Mouse (Mus musculus) retina, embryonic 14.5 days (tissue): Measurements from ENCODE around the gene App.

Experiments used
- DNase-seq: peaks from one replicate; pipeline ENCODE4 v3.0.0-alpha.2; 2015; ENCODE audit warnings: low spot score

Gene App

GRCm38 (mm10) chr16:85020696-85021323 is 152.8 kb downstream of the App start:
- DNase-seq, result no peak

DNA sequence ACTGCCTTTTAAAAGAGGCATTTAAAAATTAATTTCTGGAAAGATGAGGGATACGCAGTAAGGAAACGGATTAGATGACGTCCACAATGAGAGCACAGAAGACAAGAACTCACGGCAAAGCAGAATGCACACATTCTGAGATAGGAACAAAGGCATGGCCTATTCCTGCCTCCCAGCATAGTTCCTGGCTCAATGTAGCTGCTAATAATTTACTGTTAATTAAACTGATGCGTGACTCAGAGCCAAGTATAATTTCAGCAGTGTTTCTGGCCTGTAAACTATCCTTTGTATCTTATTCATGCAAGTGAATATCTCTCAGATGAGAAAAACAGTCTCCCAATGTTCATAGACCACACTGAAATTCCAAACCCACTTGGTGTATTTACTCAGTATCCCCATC is 154.3 kb downstream of the App start:
- DNase-seq, result no peak

GRCm38 (mm10) chr16:85017845-85018244 is 155.7 kb downstream of the App start:
- DNase-seq, result no peak

GRCm38 (mm10) chr16:85012695-85013094 is 160.9 kb downstream of the App start:
- DNase-seq, result no peak

DNA sequence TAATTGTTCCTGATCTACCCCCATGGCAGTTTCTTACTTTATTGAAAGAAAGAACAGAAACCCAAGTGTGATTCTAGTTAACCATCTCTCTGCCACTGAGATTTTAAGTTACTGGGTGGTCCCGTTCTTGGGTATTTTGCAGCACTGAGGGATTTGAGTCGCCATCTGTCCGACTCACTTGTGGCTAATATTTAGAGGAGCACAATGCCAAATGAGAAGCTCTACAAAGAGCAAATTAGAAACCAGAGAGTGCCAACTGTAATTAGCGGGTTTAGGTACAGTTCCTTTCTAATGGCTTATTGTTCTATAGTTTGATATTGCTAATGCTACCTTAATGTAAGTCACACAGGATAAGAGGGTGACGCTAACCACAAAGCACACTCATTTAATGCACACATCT is 161.4 kb downstream of the App start:
- DNase-seq, result no peak

DNA sequence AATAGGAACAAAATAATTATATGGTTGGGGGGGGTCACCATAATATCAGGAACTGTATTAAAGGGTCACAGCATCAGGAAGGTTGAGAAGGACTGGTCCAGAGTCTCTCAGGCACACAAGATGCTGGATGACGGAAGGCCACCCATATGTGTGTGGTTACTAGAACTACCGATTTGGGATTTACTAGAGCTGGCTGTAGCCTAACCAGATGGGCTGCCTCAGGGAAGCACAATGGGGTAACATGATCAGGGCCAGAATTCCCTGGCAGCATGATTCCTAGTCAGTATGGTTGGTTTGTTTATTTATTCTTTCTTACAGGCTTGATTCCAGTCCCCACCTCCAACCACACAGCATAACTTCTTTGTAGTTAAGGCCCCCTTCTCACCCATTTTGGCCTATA is 162.9 kb downstream of the App start:
- no peak for DNase-seq

DNA sequence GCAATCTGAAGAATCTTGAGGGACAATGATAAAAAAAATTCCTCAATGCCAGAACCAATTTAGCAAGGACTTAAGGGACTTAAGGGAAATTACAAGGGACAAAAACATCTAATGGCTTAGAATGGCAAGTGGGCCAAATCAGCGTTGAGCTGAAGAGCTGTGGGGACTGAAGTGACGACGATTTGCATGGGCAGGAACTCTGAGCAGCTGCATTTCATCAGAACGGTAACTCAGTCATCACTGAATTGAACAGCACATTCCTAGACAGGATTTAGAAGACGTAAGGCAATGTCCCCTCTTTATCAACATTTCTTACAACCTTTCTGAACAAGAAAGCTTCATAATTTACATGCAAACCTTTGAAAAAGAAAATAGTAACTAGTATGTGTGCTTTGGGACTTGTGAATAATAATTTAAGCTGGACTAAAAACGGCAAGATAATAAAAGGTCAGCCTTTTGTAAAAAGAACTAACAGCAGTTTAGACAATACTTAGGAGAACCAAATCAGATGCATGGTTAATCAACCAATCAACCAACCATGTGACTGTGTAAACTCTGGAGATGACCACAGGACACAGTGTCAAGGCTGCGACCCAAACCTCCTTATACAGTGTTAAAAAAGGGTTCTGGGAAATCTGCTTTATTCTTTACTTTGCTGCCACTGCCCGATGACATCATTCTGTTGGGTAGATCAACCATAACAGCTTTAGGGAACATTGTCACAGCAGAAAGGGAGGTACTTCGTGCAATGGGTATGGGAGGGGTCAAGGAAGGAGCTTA is 164.5 kb downstream of the App start:
- DNase-seq, result peak; percentile 7

DNA sequence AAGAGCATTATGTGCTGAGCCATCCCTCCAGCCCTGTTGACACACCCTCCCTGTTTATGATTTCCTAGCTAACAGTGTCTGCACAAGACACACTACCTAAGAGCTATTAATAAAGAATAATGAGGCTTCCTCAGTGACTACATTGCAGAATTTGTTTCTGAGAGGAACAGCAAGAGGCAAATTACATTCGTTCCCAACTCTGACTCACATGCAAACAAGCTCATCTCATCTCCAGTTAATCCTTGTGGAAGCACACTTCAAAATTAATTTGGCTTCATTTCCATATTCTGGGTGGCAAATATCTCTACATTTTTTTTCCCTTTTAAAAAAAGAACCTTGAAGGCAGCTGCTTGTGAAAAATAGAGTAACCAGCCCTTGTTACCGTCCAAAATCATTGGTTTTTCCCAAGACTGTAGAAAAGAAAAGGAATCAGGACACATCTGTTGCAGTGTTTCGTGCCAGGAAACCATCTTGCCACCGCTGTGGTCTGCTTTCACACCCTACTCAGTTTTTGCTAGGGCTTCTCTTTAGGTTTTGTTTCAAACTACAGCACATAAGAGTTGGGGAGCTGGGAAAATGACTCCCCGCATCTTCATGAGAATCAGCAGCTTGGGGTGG is 171.5 kb downstream of the App start:
- DNase-seq, result no peak

GRCm38 (mm10) chr16:85000304-85000703 is 173.3 kb downstream of the App start:
- DNase-seq, result no peak

- no peak for DNase-seq
Observed at GRCm38 (mm10) chr16:84997551-84997950, 176.0 kb downstream of the App start.

DNA sequence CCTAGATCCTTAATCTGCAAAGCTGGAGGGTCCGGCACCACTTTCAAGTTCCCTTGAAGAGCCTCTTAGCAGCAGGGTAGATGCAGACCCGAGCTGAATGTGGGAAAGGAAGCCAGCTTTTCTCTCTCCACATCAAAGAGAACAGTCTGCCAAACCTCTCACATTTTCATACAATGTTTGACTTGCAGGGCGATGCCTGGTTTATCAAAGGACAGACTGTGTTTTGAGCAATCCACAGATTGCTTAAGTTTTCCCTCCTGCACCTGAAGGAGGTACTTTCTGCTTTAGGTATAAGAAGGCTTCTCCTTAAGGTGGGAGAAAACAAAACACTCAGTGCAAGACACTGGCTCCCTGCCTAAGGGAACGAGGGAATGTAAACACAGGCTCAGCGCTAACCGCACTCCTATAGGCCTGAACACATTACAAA is 178.1 kb downstream of the App start:
- no peak for DNase-seq

- no peak for DNase-seq
Observed at GRCm38 (mm10) chr16:84992888-84993287, 180.7 kb downstream of the App start.

GRCm38 (mm10) chr16:84991011-84991410 is 182.6 kb downstream of the App start:
- no peak for DNase-seq

DNA sequence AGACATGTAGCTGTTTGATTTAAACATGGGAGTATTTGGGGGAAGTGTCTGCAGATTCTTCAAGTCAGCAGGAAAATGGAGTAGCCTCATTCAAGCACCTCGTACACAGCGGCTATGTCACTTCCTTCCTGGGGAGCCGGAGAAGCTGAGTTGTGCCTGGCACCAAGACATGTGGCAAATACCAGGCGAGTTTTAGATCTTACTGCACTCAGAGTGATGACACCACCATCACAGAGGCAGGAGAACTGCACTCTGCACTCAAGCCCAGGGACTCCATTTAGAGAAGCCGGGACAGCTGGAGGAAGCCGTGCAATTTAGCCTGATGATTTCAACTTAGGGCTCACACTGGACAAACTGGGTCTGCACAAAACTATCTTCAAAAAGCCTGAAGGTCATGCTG is 183.6 kb downstream of the App start:
- DNase-seq, result no peak

GRCm38 (mm10) chr16:84989476-84989875 is 184.1 kb downstream of the App start:
- no peak for DNase-seq

DNA sequence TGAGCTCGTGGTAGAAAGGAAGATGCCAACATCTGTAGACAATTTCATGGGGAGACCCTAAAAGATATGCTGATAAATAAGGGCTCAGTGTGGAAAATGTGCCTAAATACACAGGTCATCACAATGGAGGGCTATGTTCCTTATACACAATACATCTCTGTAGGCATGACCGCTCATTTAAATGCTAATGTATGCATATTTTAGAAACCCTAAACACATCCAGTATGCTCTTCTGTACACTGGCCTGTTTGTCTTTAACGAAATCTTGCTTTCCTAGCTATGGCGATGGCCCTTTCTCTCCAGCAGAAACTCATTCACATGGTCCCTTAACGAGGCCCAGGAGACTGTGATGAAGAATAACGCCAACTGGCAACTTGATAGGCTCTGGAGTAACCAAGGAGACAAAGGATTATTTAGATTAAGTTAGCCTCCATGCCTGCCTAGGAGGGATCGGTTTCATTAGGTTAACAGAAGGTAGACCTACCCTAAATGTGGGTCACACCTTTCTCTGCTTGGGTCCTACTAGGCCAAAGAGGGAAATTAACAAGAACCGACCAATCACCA is 185.8 kb downstream of the App start:
- DNase-seq, result no peak

DNA sequence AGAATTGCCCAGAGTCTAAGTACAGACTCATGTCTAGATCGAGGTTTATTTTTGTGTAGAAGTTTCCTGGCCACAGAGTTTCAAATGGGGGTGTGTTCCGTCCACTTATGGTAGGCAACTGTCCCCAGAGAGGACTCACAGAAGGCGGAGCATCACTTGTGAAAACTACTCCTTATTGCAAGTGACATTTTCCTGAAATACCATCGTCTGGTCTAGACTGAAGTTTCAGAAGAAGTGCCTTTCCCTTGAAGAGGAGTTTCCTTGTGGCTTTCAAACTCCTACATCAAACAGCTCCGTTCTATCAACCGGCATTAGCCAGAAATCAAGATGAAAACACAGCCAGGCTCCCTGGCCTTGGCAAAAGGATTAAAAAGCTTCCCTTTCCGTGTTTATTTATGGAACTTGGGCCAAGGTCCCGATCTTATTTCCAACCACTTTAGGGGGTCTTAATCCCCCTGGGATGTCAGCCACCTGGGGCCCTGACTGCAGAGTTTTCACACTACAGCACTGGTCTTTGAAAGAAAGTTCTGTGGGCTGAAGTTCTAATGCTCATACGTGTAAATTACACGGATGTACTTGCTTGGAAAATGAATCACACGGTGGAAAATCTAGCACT is 187.4 kb downstream of the App start:
- DNase-seq, result no peak

DNA sequence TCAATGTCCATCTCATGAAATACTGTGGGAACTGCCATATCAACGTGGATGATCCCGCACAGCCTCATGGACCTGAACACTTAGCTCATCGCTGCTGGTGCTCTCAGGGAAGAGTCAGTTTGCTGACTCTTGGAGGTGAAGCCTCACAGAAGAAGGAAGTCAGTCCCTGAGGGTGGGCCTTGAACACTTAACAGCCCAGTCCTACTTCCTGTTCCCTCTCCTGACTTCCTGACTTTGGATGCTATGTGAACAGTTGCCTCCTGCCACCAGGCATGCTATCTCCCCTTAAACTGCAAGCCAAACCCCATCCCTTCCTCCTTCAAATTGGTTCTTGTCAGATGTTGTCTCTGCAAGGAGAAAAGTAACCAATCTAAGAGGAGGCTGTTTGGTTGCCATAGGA is 188.2 kb downstream of the App start:
- no peak for DNase-seq

DNA sequence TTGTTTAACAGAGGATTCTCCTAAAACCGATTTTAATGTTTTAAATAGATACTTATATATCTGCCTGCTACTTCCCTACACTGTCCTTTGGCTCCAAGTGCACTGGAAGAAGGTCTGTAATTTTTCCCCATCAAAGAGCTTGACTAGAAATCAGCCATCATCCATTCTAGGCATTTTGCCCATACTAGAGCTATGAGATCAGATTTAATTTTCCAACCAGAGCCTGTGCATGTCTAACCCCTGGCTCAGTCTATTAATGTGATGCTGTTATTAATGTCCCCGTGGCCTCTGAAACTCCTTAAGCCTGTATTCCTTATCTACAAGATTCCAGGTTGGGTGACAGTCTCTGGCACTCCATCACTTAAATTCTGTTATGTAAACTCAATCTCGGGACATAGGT is 190.1 kb downstream of the App start:
- DNase-seq, result no peak

- no peak for DNase-seq
Observed at GRCm38 (mm10) chr16:84982589-84982988, 191.0 kb downstream of the App start.

DNA sequence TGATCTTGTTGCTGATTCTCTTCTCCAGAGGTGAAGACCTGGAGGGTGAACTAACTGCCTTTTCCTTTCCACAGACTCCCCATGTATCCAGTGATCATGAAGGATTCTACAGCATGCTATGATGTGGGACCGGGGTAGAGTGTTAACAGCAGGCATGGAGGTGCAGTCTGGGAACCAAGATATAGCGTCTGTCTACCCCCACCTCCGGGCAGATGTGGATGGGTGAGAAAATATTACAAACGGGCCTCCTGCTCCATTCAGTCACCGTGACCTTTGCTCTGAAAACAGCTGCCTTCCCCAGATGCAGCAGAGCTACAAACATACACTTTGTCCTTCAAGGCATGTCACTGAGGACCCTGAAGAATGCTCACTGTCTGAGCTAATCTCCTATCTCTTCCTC is 195.0 kb downstream of the App start:
- no peak for DNase-seq

DNA sequence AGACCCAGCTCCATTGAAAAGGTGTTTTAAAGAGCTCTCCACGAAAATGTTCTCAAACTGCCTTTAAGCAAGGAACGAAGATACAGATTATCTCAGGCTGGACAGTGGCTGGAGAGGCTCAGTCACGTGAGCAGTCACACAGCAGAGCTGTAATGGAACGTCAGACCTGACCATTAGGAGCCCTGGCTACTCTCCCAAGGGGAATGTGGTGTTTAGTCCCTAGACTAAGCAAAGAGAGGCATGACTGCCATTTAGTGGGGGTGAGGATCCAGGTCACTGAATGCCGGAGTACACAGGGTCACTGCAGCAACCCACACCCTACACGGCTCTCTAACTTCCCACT is 199.4 kb downstream of the App start:
- DNase-seq, result no peak
